ENCODE assay signal across 14 mouse cellular contexts in the genomic region with DNA sequence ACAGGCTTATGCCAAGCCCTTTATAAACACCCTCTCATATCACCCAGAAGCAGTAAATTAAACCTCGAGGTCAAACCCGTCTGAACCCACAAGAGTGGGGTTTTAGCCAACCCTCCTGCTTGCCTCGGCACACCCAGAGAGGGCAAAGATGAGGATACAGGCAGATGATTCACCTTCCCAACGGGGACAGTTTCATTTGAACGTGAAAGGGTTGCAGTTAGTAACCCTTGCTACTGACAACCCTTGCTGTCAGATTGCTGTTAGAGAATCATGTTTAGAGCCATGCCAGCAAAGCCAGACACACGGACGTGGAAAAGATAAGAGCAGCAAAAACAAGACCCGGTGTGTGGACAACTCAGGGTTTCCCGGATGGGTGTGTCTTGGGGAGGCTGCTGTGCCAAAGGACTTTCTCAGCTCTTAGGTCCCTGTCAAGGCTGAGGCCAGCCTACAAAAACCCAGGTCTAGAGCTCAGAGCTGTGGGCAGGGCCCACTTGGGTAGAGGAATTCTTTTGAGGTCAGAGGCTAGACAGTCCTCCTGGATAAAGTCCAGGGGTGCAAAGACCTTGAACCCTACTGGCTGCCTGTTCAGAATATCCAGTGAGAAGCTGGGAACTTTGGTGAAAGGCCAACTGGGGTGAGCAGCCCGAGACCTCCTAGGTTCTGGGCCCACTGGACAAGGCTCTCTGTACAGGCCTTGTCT. TPM values are rescaled to one million over a fixed set of nuclear protein-coding genes. Genes with fewer than 3 reads are reported as not detected.
A peak's percentile ranks its signal among the peaks of the same experiment; 100 is the strongest.
DNase-seq lines count a peak whose midpoint lies in the region; ATAC-seq lines count a peak whose summit lies in the region.
"Had no signal": no experiment of that assay in that cellular context is flagged by ENCODE, and none has a peak within 500 bp of the region (broad histone marks: within the 10 kb centered on the region; RNA-seq: fewer than 3 reads in every experiment).

No protein-coding gene starts in this region.

- H3K9ac ChIP-seq in heart, embryonic 14.5 days (ENCODE audit: low read length): 0 out of 2 replicates have a peak overlapping the region, but pooled peaks have one; percentile 11
- H3K9ac ChIP-seq: hindbrain, embryonic 15.5 days; limb, embryonic 15.5 days had no signal

- no peaks in the 10 kb centered on the region for H3K36me3 ChIP-seq in heart, embryonic 14.5 days (ENCODE audit: control insufficient read depth, insufficient read depth, low read length)
- H3K36me3 ChIP-seq: G1E; hindbrain, embryonic 15.5 days; limb, embryonic 15.5 days had no signal

- H3K9me3 ChIP-seq in heart, embryonic 14.5 days (ENCODE audit: control insufficient read depth, low read length): no peaks in the 10 kb centered on the region
- H3K9me3 ChIP-seq: hindbrain, embryonic 15.5 days; limb, embryonic 15.5 days had no signal

- H3K4me3 ChIP-seq in heart, embryonic 14.5 days (ENCODE audit: control insufficient read depth in 1 of 2, insufficient read depth in 1 of 2, low read depth in 1 of 2, low read length in 2 of 2): no peak overlapping the region
- H3K4me3 ChIP-seq: hindbrain, embryonic 15.5 days; limb, embryonic 15.5 days had no signal

- peak; percentile 24 to 47 for DNase-seq in lung, adult 18-20 months
- DNase-seq in lung, postnatal 4 days: no peak
- peak; percentile 67 for DNase-seq in adrenal gland, adult 8-10 months
- peak; percentile 83 for DNase-seq in kidney, postnatal 14 days
- DNase-seq in left cerebral cortex, postnatal 10 days (ENCODE audit: extremely low spot score in 1 of 2, low spot score in 2 of 2): no peak
- no peak for DNase-seq in frontal cortex, postnatal 10 days (ENCODE audit: low spot score in 2 of 2)
- DNase-seq: cerebellum, postnatal 14 days; thymus, postnatal 36 days had no signal

- peak overlapping the region in 1 of 2 experiments; percentile 57; a peak in 2 of 4 replicates for H3K27ac ChIP-seq in heart, embryonic 14.5 days (replicated peaks in 1 of 2; ENCODE audit: control insufficient read depth in 1 of 2, insufficient read depth in 1 of 2, low read depth in 2 of 2, low read length in 2 of 2)
- H3K27ac ChIP-seq: hindbrain, embryonic 15.5 days; limb, embryonic 15.5 days had no signal

- peaks cover 17 to 25% of the 10 kb centered on the region in 2 experiments for H3K4me1 ChIP-seq in heart, embryonic 14.5 days (ENCODE audit: control insufficient read depth in 2 of 2, insufficient read depth in 2 of 2, low read length in 2 of 2)
- H3K4me1 ChIP-seq: limb, embryonic 15.5 days had no signal

- ATAC-seq in heart, embryonic 14.5 days (ENCODE audit: insufficient number of reproducible peaks, insufficient read depth, low FRiP score, low read depth): no peak

- no peaks in the 10 kb centered on the region for H3K27me3 ChIP-seq in heart, embryonic 14.5 days (ENCODE audit: control insufficient read depth, insufficient read depth, low read length)
- H3K27me3 ChIP-seq: hindbrain, embryonic 15.5 days; limb, embryonic 15.5 days had no signal

- no peak overlapping the region for H3K4me2 ChIP-seq in heart, embryonic 14.5 days (ENCODE audit: low read length)
- H3K4me2 ChIP-seq: hindbrain, embryonic 15.5 days; limb, embryonic 15.5 days had no signal

- intact Hi-C loops in left cerebral cortex, postnatal 10 days (cut with DNase I): no loop called here

- 29% methylated on average over 10 of the region's 10 CpGs for WGBS in heart, embryonic 14.5 days

RNA-seq across cellular contexts. Expression of gene 1700019N19Rik, which starts 58.9 kb away (rescaled TPM):
- under 1 TPM in 1 of 4 experiments, not detected in 3; 0.28 TPM for total RNA-seq in adrenal gland, adult 8-10 months (2022)
- not detected in 2 replicates for polyA plus RNA-seq in heart, embryonic 14.5 days (2014; fragmentation: Nextera tagmentation; extraction: Ambion mirVana)
- not detected for total RNA-seq in left cerebral cortex, postnatal 10 days (2021)
- total RNA-seq: G1E; megakaryocyte-erythroid progenitor cell, adult 5-6 weeks had no signal
- polyA plus RNA-seq: G1E; hindbrain, embryonic 15.5 days; limb, embryonic 15.5 days; neural tube, embryonic 11.5 days had no signal

Comparison
In these comparisons a context has a peak if more than half of its experiments do, and no peak if none do; other contexts are left out.
1. DNase-seq: peak in lung, adult 18-20 months (2 of 2), adrenal gland, adult 8-10 months (single experiment) and kidney, postnatal 14 days (single experiment); none in lung, postnatal 4 days (0 of 2), left cerebral cortex, postnatal 10 days (0 of 2) and frontal cortex, postnatal 10 days (0 of 2).